Mouse (Mus musculus): ENCODE results near the gene Ccm2l.

GRCm38 (mm10) chr2:153066991-153067390 is 1.2 kb downstream of the Ccm2l start:
- TF ChIP-seq CTCF (IDR thresholded peaks at IDR 0.05; ENCODE audit: low read depth): no peak
- no peak for TF ChIP-seq EP300 (optimal IDR thresholded peaks at IDR 0.05)
